Mouse (Mus musculus) CH12.LX (cell line): ENCODE measurements around the gene Cfap97d2. TPM values are rescaled to one million over a fixed set of nuclear protein-coding genes. Genes with fewer than 3 reads are reported as not detected.

Experiments
- DNase-seq: peaks from one replicate; pipeline ENCODE4 v3.0.0-alpha.2; 2013; ENCODE audit errors: extremely low read depth
- H3K27ac ChIP-seq: 2 replicates; pipeline ENCODE4 v1.5.1; 2012; ENCODE audit warnings: low read depth, mild to moderate bottlenecking, control low read depth, moderate library complexity; ENCODE audit not compliant: insufficient read depth
- H3K27me3 ChIP-seq: replicated peaks from 2 replicates; pipeline ENCODE3; 2012; ENCODE audit warnings: inconsistent platforms
- H3K36me3 ChIP-seq, 2 experiments: replicated peaks in 1 of 2; 2 replicates each; pipeline versions ENCODE3 to v1.6.1; 2012; ENCODE audit warnings: inconsistent platforms in 1 of 2, low read length in 1 of 2, mild to moderate bottlenecking in 1 of 2, mixed read lengths in 1 of 2, moderate library complexity in 1 of 2; ENCODE audit not compliant: control insufficient read depth in 1 of 2, insufficient read depth in 1 of 2
- H3K4me1 ChIP-seq, 2 experiments: 2 replicates each; pipeline ENCODE4 v1.6.1; 2012; ENCODE audit warnings: inconsistent platforms in 1 of 2, moderate library complexity in 1 of 2; ENCODE audit not compliant: insufficient read depth in 2 of 2, control insufficient read depth in 1 of 2
- H3K4me2 ChIP-seq: 2 replicates; pipeline ENCODE4 v1.6.1; 2012; ENCODE audit warnings: low read depth, mild to moderate bottlenecking, control low read depth; ENCODE audit not compliant: poor library complexity, insufficient read depth, severe bottlenecking
- H3K4me3 ChIP-seq, 3 experiments: fragments of 150-350 bp in 1 of 3; sonication (generic) in 1 of 3; replicated peaks in 1 of 3; 2 replicates each; pipeline versions ENCODE3 to v1.5.1; 2011 to 2012; ENCODE audit warnings: low read depth in 2 of 3, low read length in 2 of 3, mild to moderate bottlenecking in 2 of 3, moderate library complexity in 2 of 3, control low read depth in 1 of 3, improper control_type of control experiment in 1 of 3, inconsistent platforms in 1 of 3, mixed read lengths in 1 of 3; ENCODE audit not compliant: poor library complexity in 1 of 3
- H3K79me2 ChIP-seq: replicated peaks from 2 replicates; pipeline ENCODE4 v1.6.1; 2012; ENCODE audit warnings: mild to moderate bottlenecking, moderate library complexity; ENCODE audit not compliant: control insufficient read depth, poor library complexity, insufficient read depth, severe bottlenecking; ENCODE audit errors: extremely low read depth
- H3K9ac ChIP-seq: 2 replicates; pipeline ENCODE4 v1.6.1; 2012; ENCODE audit warnings: low read depth, mild to moderate bottlenecking, control low read depth, moderate library complexity; ENCODE audit not compliant: insufficient read depth
- H3K9me3 ChIP-seq: replicated peaks from 2 replicates; pipeline ENCODE3; 2012; ENCODE audit warnings: low read length, inconsistent platforms, mixed read lengths
- BHLHE40 ChIP-seq: IDR thresholded peaks from 2 replicates; pipeline ENCODE4 v1.6.1; 2011; ENCODE audit warnings: mild to moderate bottlenecking, low read depth, low read length, improper control_type of control experiment
- CHD1 ChIP-seq: IDR thresholded peaks from 2 replicates; pipeline ENCODE4 v1.6.1; 2012; ENCODE audit warnings: low read depth, low read length, improper control_type of control experiment, inconsistent platforms
- CHD2 ChIP-seq: IDR thresholded peaks from 2 replicates; pipeline ENCODE4 v1.6.1; 2011; ENCODE audit warnings: low read length, improper control_type of control experiment
- CTCF ChIP-seq, 2 experiments: IDR thresholded peaks in 1 of 2; conservative IDR thresholded peaks in 1 of 2; 2 replicates each; pipeline ENCODE4 v1.5.1; 2011 to 2012; ENCODE audit warnings: low read depth in 2 of 2, low read length in 2 of 2, improper control_type of control experiment in 1 of 2, inconsistent platforms in 1 of 2, mild to moderate bottlenecking in 1 of 2, moderate library complexity in 1 of 2
- E2F4 ChIP-seq: IDR thresholded peaks from 2 replicates; pipeline ENCODE4 v1.6.1; 2011; ENCODE audit warnings: low read depth, low read length, improper control_type of control experiment; ENCODE audit not compliant: insufficient replicate concordance
- ELF1 ChIP-seq: IDR thresholded peaks from 2 replicates; pipeline ENCODE4 v1.6.1; 2014; ENCODE audit warnings: low read depth, mild to moderate bottlenecking, inconsistent platforms, low read length, improper control_type of control experiment
- EP300 ChIP-seq: IDR thresholded peaks from 2 replicates; pipeline ENCODE4 v1.6.1; 2011; ENCODE audit warnings: low read length, improper control_type of control experiment
- ETS1 ChIP-seq: conservative IDR thresholded peaks from 2 replicates; pipeline ENCODE4 v1.6.1; 2012; ENCODE audit warnings: low read depth, mild to moderate bottlenecking, inconsistent platforms, low read length, improper control_type of control experiment, moderate library complexity
- GABPA ChIP-seq: IDR thresholded peaks from 2 replicates; pipeline ENCODE4 v1.6.1; 2012; ENCODE audit warnings: low read depth, low read length, improper control_type of control experiment, inconsistent platforms; ENCODE audit not compliant: insufficient replicate concordance
- HCFC1 ChIP-seq: IDR thresholded peaks from 2 replicates; pipeline ENCODE4 v1.6.1; 2012; ENCODE audit warnings: low read depth, mild to moderate bottlenecking, inconsistent platforms, low read length, improper control_type of control experiment
- IRF4 ChIP-seq: IDR thresholded peaks from 2 replicates; pipeline ENCODE4 v1.6.1; 2014; ENCODE audit warnings: low read depth, mild to moderate bottlenecking, inconsistent platforms, low read length, improper control_type of control experiment
- JUN ChIP-seq: IDR thresholded peaks from 2 replicates; pipeline ENCODE4 v1.6.1; 2011; ENCODE audit warnings: low read depth, mild to moderate bottlenecking, low read length, improper control_type of control experiment, moderate library complexity; ENCODE audit not compliant: insufficient read depth
- JUND ChIP-seq: conservative IDR thresholded peaks from 2 replicates; pipeline ENCODE4 v1.6.1; 2011; ENCODE audit warnings: low read depth, low read length, improper control_type of control experiment
- KAT2A ChIP-seq: IDR thresholded peaks from 2 replicates; pipeline ENCODE4 v1.6.1; 2012; ENCODE audit warnings: low read length, improper control_type of control experiment, inconsistent platforms; ENCODE audit not compliant: insufficient replicate concordance
- MAFK ChIP-seq: IDR thresholded peaks from 2 replicates; pipeline ENCODE4 v1.6.1; 2011; ENCODE audit warnings: low read length, improper control_type of control experiment; ENCODE audit not compliant: insufficient replicate concordance
- MAX ChIP-seq: IDR thresholded peaks from 2 replicates; pipeline ENCODE4 v1.6.1; 2011; ENCODE audit warnings: low read length, improper control_type of control experiment
- MAZ ChIP-seq: IDR thresholded peaks from 2 replicates; pipeline ENCODE4 v1.6.1; 2012; ENCODE audit warnings: low read depth, mild to moderate bottlenecking, inconsistent platforms, low read length, improper control_type of control experiment, moderate library complexity
- MEF2A ChIP-seq: IDR thresholded peaks from 2 replicates; pipeline ENCODE4 v1.6.1; 2014; ENCODE audit warnings: low read depth, mild to moderate bottlenecking, inconsistent platforms, low read length, improper control_type of control experiment, borderline replicate concordance
- MXI1 ChIP-seq: IDR thresholded peaks from 2 replicates; pipeline ENCODE4 v1.6.1; 2011; ENCODE audit warnings: mild to moderate bottlenecking, low read depth, low read length, improper control_type of control experiment
- MYC ChIP-seq: IDR thresholded peaks from 2 replicates; pipeline ENCODE4 v1.6.1; 2011; ENCODE audit warnings: low read depth, mild to moderate bottlenecking, improper control_type of control experiment, low read length
- NELFE ChIP-seq: IDR thresholded peaks from 2 replicates; pipeline ENCODE4 v1.6.1; 2011; ENCODE audit warnings: low read depth, low read length, improper control_type of control experiment
- NRF1 ChIP-seq: IDR thresholded peaks from 2 replicates; pipeline ENCODE4 v1.6.1; 2014; ENCODE audit warnings: low read depth, mild to moderate bottlenecking, inconsistent platforms, low read length, improper control_type of control experiment, moderate library complexity
- PAX5 ChIP-seq: IDR thresholded peaks from 2 replicates; pipeline ENCODE4 v1.6.1; 2012; ENCODE audit warnings: low read length, inconsistent platforms, mixed read lengths
- POLR2A ChIP-seq: IDR thresholded peaks from 2 replicates; pipeline ENCODE4 v1.6.1; 2011; ENCODE audit warnings: low read depth, mild to moderate bottlenecking, improper control_type of control experiment, low read length
- POLR2AphosphoS2 ChIP-seq: IDR thresholded peaks from 2 replicates; pipeline ENCODE4 v1.6.1; 2011; ENCODE audit warnings: low read depth, low read length, improper control_type of control experiment
- RAD21 ChIP-seq: IDR thresholded peaks from 2 replicates; pipeline ENCODE4 v1.6.1; 2011; ENCODE audit warnings: low read depth, mild to moderate bottlenecking, low read length, improper control_type of control experiment, moderate library complexity
- RCOR1 ChIP-seq: conservative IDR thresholded peaks from 2 replicates; pipeline ENCODE4 v1.6.1; 2012; ENCODE audit warnings: low read depth, mild to moderate bottlenecking, inconsistent platforms, low read length, improper control_type of control experiment
- SIN3A ChIP-seq: IDR thresholded peaks from 2 replicates; pipeline ENCODE4 v1.6.1; 2012; ENCODE audit warnings: low read length, improper control_type of control experiment, inconsistent platforms
- SMC3 ChIP-seq: IDR thresholded peaks from 2 replicates; pipeline ENCODE4 v1.6.1; 2011; ENCODE audit warnings: low read depth, low read length, improper control_type of control experiment
- TBP ChIP-seq: conservative IDR thresholded peaks from 2 replicates; pipeline ENCODE4 v1.6.1; 2011; ENCODE audit warnings: low read depth, low read length, improper control_type of control experiment
- TCF12 ChIP-seq: IDR thresholded peaks from 2 replicates; pipeline ENCODE4 v1.6.1; 2014; ENCODE audit warnings: low read depth, mild to moderate bottlenecking, inconsistent platforms, low read length, improper control_type of control experiment
- UBTF ChIP-seq: IDR thresholded peaks from 2 replicates; pipeline ENCODE4 v1.6.1; 2012; ENCODE audit warnings: low read depth, mild to moderate bottlenecking, inconsistent platforms, low read length, improper control_type of control experiment, moderate library complexity
- USF1 ChIP-seq: IDR thresholded peaks from 2 replicates; pipeline ENCODE4 v1.6.1; 2014; ENCODE audit warnings: low read depth, mild to moderate bottlenecking, inconsistent platforms, low read length, improper control_type of control experiment
- USF2 ChIP-seq: conservative IDR thresholded peaks from 2 replicates; pipeline ENCODE4 v1.6.1; 2011; ENCODE audit warnings: low read depth, low read length, improper control_type of control experiment
- ZC3H11A ChIP-seq: IDR thresholded peaks from 2 replicates; pipeline ENCODE4 v1.6.1; 2012; ENCODE audit warnings: low read depth, mild to moderate bottlenecking, inconsistent platforms, low read length, improper control_type of control experiment
- ZKSCAN1 ChIP-seq: IDR thresholded peaks from 2 replicates; pipeline ENCODE4 v1.6.1; 2012; ENCODE audit warnings: low read depth, inconsistent platforms, low read length, improper control_type of control experiment, borderline replicate concordance
- ZMIZ1 ChIP-seq: IDR thresholded peaks from 2 replicates; pipeline ENCODE4 v1.6.1; 2012; ENCODE audit warnings: low read depth, mild to moderate bottlenecking, inconsistent platforms, low read length, improper control_type of control experiment
- ZNF384 ChIP-seq: IDR thresholded peaks from 2 replicates; pipeline ENCODE4 v1.6.1; 2012; ENCODE audit warnings: low read depth, low read length, improper control_type of control experiment, inconsistent platforms
- dilution Hi-C: fragments of 300-500 bp; cut with MboI; formaldehyde crosslinking; loops from 2 replicates; pipeline ENCODE4 v1.14.3; 2020; ENCODE audit warnings: low sequenced_read_pairs; ENCODE audit not compliant: extremely low pct_unique_long_range_greater_than_20kb, extremely low pct_ligation_motif_present
- in situ Hi-C: fragments of 300-500 bp; cut with MboI; formaldehyde crosslinking; loops from 3 replicates; pipeline ENCODE4 v1.14.3; 2019; ENCODE audit warnings: low sequenced_read_pairs, low pct_ligation_motif_present, low pct_unique_long_range_greater_than_20kb, mixed read lengths
- polyA plus RNA-seq: library from polyadenylated mRNA; unstranded; fragments of >175 nt; gene quantifications from 2 replicates; pipeline ENCODE4 v1.2.1, GENCODE M21; 2012; ENCODE audit warnings: low read depth; ENCODE audit not compliant: insufficient read length
- total RNA-seq, 2 experiments: library from RNA; depleted of rRNA; stranded (reverse); fragments of 300-350 nt in 1 of 2; fragments of >200 nt in 1 of 2; gene quantifications; 2 replicates each; pipeline ENCODE4 v1.2.3; 2012 to 2014

Gene Cfap97d2
- total and polyA plus RNA-seq, 3 experiments, result not detected

- Histone ChIP-seq H3K4me1 (peaks cover 9 to 62% of the 10 kb centered on the region in 2 experiments; a peak in 3 of 4 replicates), H3K4me2 (peak overlapping the region; percentile 86)
These were observed 31.2 kb upstream of the Cfap97d2 start for GRCm38 (mm10) chr8:13674294-13675010.

GRCm38 (mm10) chr8:13675121-13675520 is 30.6 kb upstream of the Cfap97d2 start:
- Histone ChIP-seq H3K4me3 (peak overlapping the region; percentile 71 to 91 (median 83)), H3K27ac (peak overlapping the region; percentile 95), H3K27me3 (no peaks in the 10 kb centered on the region), H3K79me2 (peaks cover 15% of the 10 kb centered on the region), H3K9ac (peak overlapping the region; percentile 55), H3K4me2 (peak overlapping the region; percentile 86), H3K4me1 (peaks cover 9 to 64% of the 10 kb centered on the region in 2 experiments; a peak in 3 of 4 replicates), H3K9me3 (no peaks in the 10 kb centered on the region), H3K36me3 (peaks cover 0 to 7% of the 10 kb centered on the region in 2 experiments)
- dilution Hi-C loops, result no loop called here
- in situ Hi-C loops, result loop anchor here (5.0 to 10.0 kb wide), 3 partner anchors 70 to 123 kb away; no protein-coding TSS in a partner anchor
- DNase-seq, result peak; percentile 70
- no peak for TF ChIP-seq USF2
- no peak for TF ChIP-seq USF1

More at GRCm38 (mm10) chr8:13674294-13675010, 31.2 kb upstream of the Cfap97d2 start:
- peak overlapping the region; percentile 71 to 91 (median 83) for H3K4me3 ChIP-seq
- H3K27me3 ChIP-seq, result no peaks in the 10 kb centered on the region
- H3K79me2 ChIP-seq, result peaks cover 15% of the 10 kb centered on the region
- DNase-seq, result peak; percentile 82
- in situ Hi-C loops (loop anchor here (5.0 to 10.0 kb wide), 3 partner anchors 70 to 122 kb away; no protein-coding TSS in a partner anchor), dilution Hi-C loops (no loop called here)
- peak overlapping the region; percentile 95 for H3K27ac ChIP-seq
- peaks cover 0 to 14% of the 10 kb centered on the region in 2 experiments for H3K36me3 ChIP-seq
- TF ChIP-seq EP300 (peak; percentile 86), POLR2AphosphoS2 (no peak), ETS1 (peak; percentile 68), GABPA (no peak), USF1 (no peak), HCFC1 (peak; percentile 35; the same call in 1 of the 2 replicates), TBP (peak; percentile 84), MYC (peak; percentile 89), ZC3H11A (no peak), UBTF (peak; percentile 81; the same call in 1 of the 2 replicates), ELF1 (peak; percentile 77), SIN3A (peak; percentile 82), NRF1 (no peak), CHD1 (0 out of 2 replicates have a peak, but pooled peaks have one; percentile 22), ZKSCAN1 (no peak), ZMIZ1 (no peak; the same call in 1 of the 2 replicates), E2F4 (no peak), MEF2A (peak; percentile 92), JUND (peak; percentile 65), IRF4 (peak; percentile 89), JUN (peak; percentile 67; the same call in 1 of the 2 replicates), PAX5 (no peak), KAT2A (no peak), MAX (peak; percentile 86), BHLHE40 (peak; percentile 45; the same call in 1 of the 2 replicates), RCOR1 (0 out of 2 replicates have a peak, but pooled peaks have one; percentile 54), CTCF (conservative IDR thresholded peaks at IDR 0.05 in 1 of 2, IDR thresholded peaks at IDR 0.05 in 1 of 2; ENCODE audit: low read depth in 2 of 2, low read length in 2 of 2) (peak in 1 of 2 experiments; percentile 44; a peak in 2 of 4 replicates), MXI1 (peak; percentile 76), SMC3 (no peak; the same call in 1 of the 2 replicates), NELFE (peak; percentile 56; the same call in 1 of the 2 replicates), TCF12 (0 out of 2 replicates have a peak, but pooled peaks have one; percentile 65), MAZ (0 out of 2 replicates have a peak, but pooled peaks have one; percentile 34), ZNF384 (no peak), POLR2A (peak; percentile 57), CHD2 (peak; percentile 50), MAFK (no peak; the same call in 1 of the 2 replicates), USF2 (0 out of 2 replicates have a peak, but pooled peaks have one; percentile 13), RAD21 (peak; percentile 13)
- peak overlapping the region; percentile 67 for H3K9ac ChIP-seq
- H3K9me3 ChIP-seq, result no peaks in the 10 kb centered on the region
